Mouse (Mus musculus): ENCODE measurements around the gene Gng13. TPM values are rescaled to one million over a fixed set of nuclear protein-coding genes. Genes with fewer than 3 reads are reported as not detected.

Gng13 gene
- total and polyA plus RNA-seq, 2 experiments: not detected

DNA sequence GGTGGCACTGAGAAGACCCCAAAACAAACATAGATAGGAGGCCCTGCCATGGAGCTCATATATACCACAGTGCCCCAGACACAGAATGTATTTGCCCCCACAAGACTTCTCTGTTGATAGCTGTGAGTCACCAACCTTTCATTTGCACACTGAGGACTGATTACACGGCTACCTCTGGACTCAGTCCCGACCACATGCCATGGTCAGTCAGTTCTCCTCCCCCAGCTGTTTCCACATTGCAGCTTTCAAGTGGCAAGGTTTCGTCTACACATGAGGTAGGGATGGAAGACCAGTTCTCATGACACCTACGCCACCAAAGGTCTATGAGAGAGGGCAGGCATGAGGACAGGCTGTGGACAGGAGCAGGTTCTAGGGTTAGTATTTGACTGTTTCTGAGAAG is 5.8 kb upstream of the Gng13 start:
- H3K79me2 ChIP-seq (ENCODE audit: control insufficient read depth, insufficient read depth, low read length): no peaks in the 10 kb centered on the region
- WGBS: 66% methylated on average over 4 of the region's 4 CpGs
- no peaks in the 10 kb centered on the region for H3K4me1 ChIP-seq (ENCODE audit: control insufficient read depth, insufficient read depth, low read length)
- no peaks in the 10 kb centered on the region for H3K36me3 ChIP-seq (ENCODE audit: control insufficient read depth, insufficient read depth, low read length)
- no peak for DNase-seq (ENCODE audit: extremely low read depth, low read depth, low spot score)
- H3K27me3 ChIP-seq (ENCODE audit: control insufficient read depth, insufficient read depth, low read length): 0 out of 2 replicates have a peak, but pooled peaks cover 4% of the 10 kb centered on the region
- TF ChIP-seq CTCF (IDR thresholded peaks at IDR 0.05; ENCODE audit: low read depth, low read length) (no peak), POLR2A (IDR thresholded peaks at IDR 0.05; ENCODE audit: extremely low read depth, insufficient read depth, low read length) (no peak)
- no peak overlapping the region for H3K9ac ChIP-seq (ENCODE audit: low read depth, low read length)
- H3K4me3 ChIP-seq (ENCODE audit: insufficient read depth, low read depth, low read length): no peak overlapping the region
- H3K27ac ChIP-seq (replicated peaks; ENCODE audit: insufficient read depth, low read depth, low read length): no peak overlapping the region

DNA sequence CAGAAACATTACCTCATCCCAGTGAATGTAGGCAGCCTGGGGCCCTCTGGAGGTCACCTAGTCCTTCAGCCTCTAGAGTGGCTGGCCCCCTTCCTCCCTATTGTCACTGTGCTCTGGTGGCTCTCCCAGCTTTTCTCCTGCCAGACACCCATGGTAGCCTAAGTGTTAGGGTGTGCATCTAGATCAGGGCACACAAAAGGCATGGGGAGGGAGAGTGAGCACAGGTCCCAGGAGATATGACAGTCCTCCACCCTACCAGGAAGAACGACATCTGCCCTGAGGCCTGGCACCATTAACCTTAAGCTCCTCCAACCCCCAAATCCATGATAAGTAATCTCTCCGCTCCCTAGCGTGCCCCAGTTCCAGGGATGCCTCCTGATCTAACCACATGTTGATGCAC is 1.3 kb upstream of the Gng13 start:
- no peak overlapping the region for H3K27ac ChIP-seq (replicated peaks; ENCODE audit: insufficient read depth, low read depth, low read length)
- WGBS: 73% methylated on average over 3 of the region's 3 CpGs
- H3K27me3 ChIP-seq (ENCODE audit: control insufficient read depth, insufficient read depth, low read length): peaks cover 10% of the 10 kb centered on the region; the same call in 1 of the 2 replicates

DNA sequence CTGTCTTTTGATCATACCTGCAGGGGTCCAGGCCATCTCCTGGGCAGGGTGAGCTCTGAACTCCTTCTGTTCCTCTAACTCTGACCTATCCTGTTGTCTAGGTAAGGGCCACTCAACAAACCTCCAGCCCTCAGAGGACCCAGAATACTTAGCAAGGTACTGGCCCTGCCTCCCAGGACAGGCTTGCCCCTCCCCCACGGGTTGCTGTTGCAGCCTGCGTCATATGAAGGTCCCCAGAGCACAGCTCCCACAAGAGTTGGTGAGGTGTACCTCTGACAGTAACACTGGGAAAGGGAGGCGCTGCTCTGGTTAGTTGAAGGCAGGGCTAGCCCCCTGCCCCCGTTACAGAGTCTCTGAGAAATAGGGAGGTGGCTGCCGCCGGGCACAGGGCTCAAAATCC is 841 bp upstream of the Gng13 start:
- DNase-seq (ENCODE audit: extremely low read depth, low read depth, low spot score): no peak
- Histone ChIP-seq H3K27me3 (ENCODE audit: control insufficient read depth, insufficient read depth, low read length) (peaks cover 10% of the 10 kb centered on the region; the same call in 1 of the 2 replicates), H3K9ac (ENCODE audit: low read depth, low read length) (no peak overlapping the region), H3K4me3 (ENCODE audit: insufficient read depth, low read depth, low read length) (no peak overlapping the region), H3K36me3 (ENCODE audit: control insufficient read depth, insufficient read depth, low read length) (no peaks in the 10 kb centered on the region), H3K27ac (replicated peaks; ENCODE audit: insufficient read depth, low read depth, low read length) (no peak overlapping the region), H3K79me2 (ENCODE audit: control insufficient read depth, insufficient read depth, low read length) (no peaks in the 10 kb centered on the region), H3K4me1 (ENCODE audit: control insufficient read depth, insufficient read depth, low read length) (no peaks in the 10 kb centered on the region)
- 17% methylated on average over 6 of the region's 6 CpGs for WGBS
- TF ChIP-seq POLR2A (IDR thresholded peaks at IDR 0.05; ENCODE audit: extremely low read depth, insufficient read depth, low read length): no peak
- TF ChIP-seq CTCF (IDR thresholded peaks at IDR 0.05; ENCODE audit: low read depth, low read length): no peak

More for the DNA sequence above, 1.3 kb upstream of the Gng13 start:
- no peaks in the 10 kb centered on the region for H3K4me1 ChIP-seq (ENCODE audit: control insufficient read depth, insufficient read depth, low read length)
- H3K9ac ChIP-seq (ENCODE audit: low read depth, low read length): no peak overlapping the region
- no peaks in the 10 kb centered on the region for H3K79me2 ChIP-seq (ENCODE audit: control insufficient read depth, insufficient read depth, low read length)
- H3K4me3 ChIP-seq (ENCODE audit: insufficient read depth, low read depth, low read length): no peak overlapping the region
- no peaks in the 10 kb centered on the region for H3K36me3 ChIP-seq (ENCODE audit: control insufficient read depth, insufficient read depth, low read length)
- TF ChIP-seq CTCF (IDR thresholded peaks at IDR 0.05; ENCODE audit: low read depth, low read length) (no peak), POLR2A (IDR thresholded peaks at IDR 0.05; ENCODE audit: extremely low read depth, insufficient read depth, low read length) (no peak)
- DNase-seq (ENCODE audit: extremely low read depth, low read depth, low spot score): no peak

DNA sequence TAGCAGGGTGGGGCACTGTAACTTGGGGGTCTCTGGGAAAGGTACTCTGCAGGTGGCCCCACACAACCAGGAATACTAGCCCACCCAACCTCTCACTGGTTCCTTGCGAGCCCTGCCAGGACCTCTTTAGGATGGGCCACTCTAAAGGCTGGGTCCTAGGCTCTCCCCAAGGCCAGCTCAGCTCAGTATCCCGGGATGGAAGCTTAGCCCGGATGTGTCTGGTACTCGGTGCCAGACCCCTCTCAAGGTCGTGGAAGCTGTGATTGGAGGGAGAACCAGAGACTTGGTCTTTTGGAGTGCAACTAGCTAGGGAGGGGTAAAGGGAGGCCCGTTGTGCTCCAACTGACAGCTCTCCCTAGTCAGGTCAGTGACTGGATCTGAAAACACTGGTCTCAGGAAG is 720 bp downstream of the Gng13 start:
- no peak overlapping the region for H3K9ac ChIP-seq (ENCODE audit: low read depth, low read length)

DNA sequence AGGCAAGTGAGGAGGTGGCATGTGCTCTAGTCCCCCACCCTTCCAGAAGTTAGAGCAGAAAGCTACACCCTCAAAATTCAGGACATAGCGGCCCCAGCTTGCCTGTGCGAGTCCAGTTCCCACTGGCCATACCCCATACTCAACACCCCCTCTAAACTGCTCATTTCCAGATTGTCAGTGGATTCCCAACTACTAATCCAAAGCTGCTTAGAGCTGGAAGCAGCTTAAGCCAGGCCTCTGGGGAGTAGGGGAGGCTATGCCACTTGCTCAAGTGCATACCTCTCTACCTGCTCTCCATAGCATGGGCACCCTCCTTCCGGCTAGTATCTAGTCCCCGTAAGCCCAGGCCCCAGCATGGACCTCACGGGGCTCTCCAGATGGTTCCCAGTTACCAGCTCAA is 4.5 kb downstream of the Gng13 start:
- H3K27me3 ChIP-seq (ENCODE audit: control insufficient read depth, insufficient read depth, low read length): peaks cover 5% of the 10 kb centered on the region; the same call in 1 of the 2 replicates
- no peaks in the 10 kb centered on the region for H3K4me1 ChIP-seq (ENCODE audit: control insufficient read depth, insufficient read depth, low read length)
- no peak overlapping the region for H3K9ac ChIP-seq (ENCODE audit: low read depth, low read length)
- no peaks in the 10 kb centered on the region for H3K36me3 ChIP-seq (ENCODE audit: control insufficient read depth, insufficient read depth, low read length)
- H3K79me2 ChIP-seq (ENCODE audit: control insufficient read depth, insufficient read depth, low read length): no peaks in the 10 kb centered on the region
- H3K4me3 ChIP-seq (ENCODE audit: insufficient read depth, low read depth, low read length): no peak overlapping the region
- over 99% methylated on average over 5 of the region's 5 CpGs for WGBS
- no peak overlapping the region for H3K27ac ChIP-seq (replicated peaks; ENCODE audit: insufficient read depth, low read depth, low read length)
- no peak for DNase-seq (ENCODE audit: extremely low read depth, low read depth, low spot score)
- TF ChIP-seq CTCF (IDR thresholded peaks at IDR 0.05; ENCODE audit: low read depth, low read length): no peak
- TF ChIP-seq POLR2A (IDR thresholded peaks at IDR 0.05; ENCODE audit: extremely low read depth, insufficient read depth, low read length): no peak

More for the DNA sequence above, 720 bp downstream of the Gng13 start:
- DNase-seq (ENCODE audit: extremely low read depth, low read depth, low spot score): no peak
- Histone ChIP-seq H3K27me3 (ENCODE audit: control insufficient read depth, insufficient read depth, low read length) (peaks cover 10% of the 10 kb centered on the region; the same call in 1 of the 2 replicates), H3K27ac (replicated peaks; ENCODE audit: insufficient read depth, low read depth, low read length) (no peak overlapping the region), H3K79me2 (ENCODE audit: control insufficient read depth, insufficient read depth, low read length) (no peaks in the 10 kb centered on the region), H3K4me1 (ENCODE audit: control insufficient read depth, insufficient read depth, low read length) (no peaks in the 10 kb centered on the region), H3K4me3 (ENCODE audit: insufficient read depth, low read depth, low read length) (no peak overlapping the region), H3K36me3 (ENCODE audit: control insufficient read depth, insufficient read depth, low read length) (no peaks in the 10 kb centered on the region)
- 18% methylated on average over 6 of the region's 6 CpGs for WGBS
- no peak for TF ChIP-seq POLR2A (IDR thresholded peaks at IDR 0.05; ENCODE audit: extremely low read depth, insufficient read depth, low read length)
- no peak for TF ChIP-seq CTCF (IDR thresholded peaks at IDR 0.05; ENCODE audit: low read depth, low read length)

DNA sequence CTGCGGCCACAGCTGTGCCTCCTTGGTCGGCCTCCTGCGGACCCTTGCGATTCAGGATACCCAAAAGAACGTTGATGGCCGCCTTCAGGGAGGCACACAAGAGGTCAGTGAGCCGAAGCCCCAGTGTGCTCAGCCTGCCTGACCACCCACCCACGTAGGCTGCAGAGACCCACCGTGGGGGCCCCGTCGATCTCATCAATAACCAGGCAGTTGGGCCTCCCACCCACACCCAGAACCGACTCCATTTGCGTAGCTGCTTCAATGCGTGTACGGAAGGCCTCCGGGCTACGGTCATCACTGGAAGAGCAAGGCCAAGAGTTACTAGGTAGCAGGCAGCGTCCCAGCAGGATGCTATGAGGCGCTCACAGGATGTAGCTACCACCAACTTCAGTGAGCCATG is 6.5 kb downstream of the Gng13 start:
- Histone ChIP-seq H3K9ac (ENCODE audit: low read depth, low read length) (no peak overlapping the region), H3K4me1 (ENCODE audit: control insufficient read depth, insufficient read depth, low read length) (no peaks in the 10 kb centered on the region; the same call in 1 of the 2 replicates), H3K4me3 (ENCODE audit: insufficient read depth, low read depth, low read length) (no peak overlapping the region), H3K27me3 (ENCODE audit: control insufficient read depth, insufficient read depth, low read length) (no peaks in the 10 kb centered on the region), H3K36me3 (ENCODE audit: control insufficient read depth, insufficient read depth, low read length) (no peaks in the 10 kb centered on the region), H3K27ac (replicated peaks; ENCODE audit: insufficient read depth, low read depth, low read length) (no peak overlapping the region), H3K79me2 (ENCODE audit: control insufficient read depth, insufficient read depth, low read length) (no peaks in the 10 kb centered on the region)
- DNase-seq (ENCODE audit: extremely low read depth, low read depth, low spot score): no peak
- TF ChIP-seq CTCF (IDR thresholded peaks at IDR 0.05; ENCODE audit: low read depth, low read length): no peak
- no peak for TF ChIP-seq POLR2A (IDR thresholded peaks at IDR 0.05; ENCODE audit: extremely low read depth, insufficient read depth, low read length)
- WGBS: 94% methylated on average over 19 of the region's 19 CpGs

All from liver, adult 2 months (tissue).